Mouse (Mus musculus) megakaryocyte, embryonic 14.5 days (primary cell): ENCODE results near the gene Zfp960. TPM values are rescaled to one million over a fixed set of nuclear protein-coding genes. Genes with fewer than 3 reads are reported as not detected.
A peak's percentile ranks its signal among the peaks of the same experiment; 100 is the strongest.
"Not testable (repeated sequence)": the region's sequence is repeated elsewhere in the genome, so short reads cannot be mapped to it uniquely, and the experiment has no call there.

Experiments
- H3K27me3 ChIP-seq: replicated peaks from 2 replicates; pipeline ENCODE3; 2012; ENCODE audit warnings: inconsistent platforms
- H3K36me3 ChIP-seq: replicated peaks from 2 replicates; pipeline ENCODE3; 2012; ENCODE audit warnings: low read length, inconsistent platforms, mixed read lengths
- H3K4me1 ChIP-seq: 2 replicates; pipeline ENCODE4 v1.6.1; 2012; ENCODE audit warnings: inconsistent platforms
- H3K4me3 ChIP-seq: replicated peaks from 2 replicates; pipeline ENCODE3; 2012; ENCODE audit warnings: moderate library complexity, mild to moderate bottlenecking, inconsistent platforms
- H3K9me3 ChIP-seq: 2 replicates; pipeline ENCODE4 v1.6.1; 2012; ENCODE audit warnings: inconsistent platforms
- polyA plus RNA-seq: library from polyadenylated mRNA; stranded (reverse); fragments of >175 nt; gene quantifications from 2 replicates; pipeline ENCODE4 v1.2.3, GENCODE M21; 2012; ENCODE audit warnings: low replicate concordance; ENCODE audit not compliant: insufficient read depth

The Zfp960 gene
- not detected in 2 replicates for polyA plus RNA-seq

DNA sequence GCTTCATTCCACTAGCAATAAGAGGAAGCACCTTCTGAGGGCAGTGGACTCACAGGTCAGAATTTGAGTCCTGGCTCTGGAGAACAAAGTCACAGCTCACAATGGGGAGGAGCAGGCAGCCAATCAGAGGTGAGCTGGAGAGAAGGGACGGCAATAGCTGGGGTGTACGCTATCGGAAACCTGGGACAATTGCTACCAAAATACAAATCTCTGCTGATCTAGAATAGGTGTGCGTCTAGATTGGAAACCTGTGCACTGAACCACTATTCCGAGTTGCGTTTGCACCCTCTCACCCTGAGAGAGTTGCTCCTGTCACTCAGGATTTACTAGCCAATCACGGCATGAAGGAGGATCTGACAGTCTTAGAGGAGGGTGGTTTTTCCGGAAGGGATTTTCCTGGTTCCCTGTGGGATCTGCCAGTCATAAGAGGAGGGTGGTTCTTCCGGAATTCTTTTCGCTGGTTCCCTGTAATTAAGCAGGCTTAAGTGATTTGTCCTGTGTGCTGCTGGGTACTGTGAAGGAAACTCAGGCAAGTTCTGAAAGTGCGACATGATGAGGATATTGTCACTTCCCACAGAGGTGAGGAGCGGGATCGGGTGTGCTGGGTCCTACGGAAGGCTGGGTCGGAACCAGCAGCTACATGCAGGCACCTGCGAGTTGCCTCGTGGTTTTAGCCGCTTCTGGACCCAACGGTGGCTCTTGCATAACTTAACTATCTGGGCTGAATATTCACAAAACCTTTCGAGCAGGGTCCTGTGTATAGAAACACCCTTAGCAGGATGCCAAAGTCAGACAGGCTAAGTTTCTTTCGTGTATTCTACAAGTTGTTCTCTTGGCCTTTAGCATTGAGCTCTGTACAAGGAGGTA, at the start of gene Zfp960:
Zfp960 (plus strand) TSS at position 486 of the 867 bp plus-strand sequence.
- H3K36me3 ChIP-seq, H3K27me3 ChIP-seq, H3K9me3 ChIP-seq, H3K4me1 ChIP-seq: not testable (repeated sequence)
- peak within 1 kb of the TSS; percentile 83 for H3K4me3 ChIP-seq

DNA sequence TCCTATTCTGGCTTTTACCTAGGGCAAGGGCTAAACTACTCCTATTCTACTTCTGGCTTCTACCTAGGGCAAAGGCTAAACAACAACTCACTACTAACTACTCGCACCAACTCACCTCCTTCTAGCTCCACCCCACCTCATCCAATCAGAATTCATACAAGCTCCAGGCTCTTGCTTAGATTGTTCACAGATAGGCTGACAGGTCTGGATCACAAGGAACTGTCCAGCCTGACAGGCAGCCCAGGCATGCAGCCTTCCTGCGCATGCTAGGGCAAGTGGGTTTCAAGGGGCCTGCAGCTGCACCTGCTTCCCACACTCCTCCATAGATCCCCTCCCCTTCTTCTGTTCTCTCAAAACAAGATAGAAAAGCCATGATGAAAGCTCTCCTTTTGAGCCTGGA, 45.8 kb upstream of the Zfp960 start:
- not testable (repeated sequence) for H3K27me3 ChIP-seq, H3K4me3 ChIP-seq, H3K4me1 ChIP-seq
- Histone ChIP-seq H3K9me3 (peaks cover 29% of the 10 kb centered on the region), H3K36me3 (peaks cover 12% of the 10 kb centered on the region)

GRCm38 (mm10) chr17:17059566-17059965, 4.3 kb upstream of the Zfp960 start:
- not testable (repeated sequence) for H3K9me3 ChIP-seq, H3K27me3 ChIP-seq, H3K4me1 ChIP-seq, H3K36me3 ChIP-seq, H3K4me3 ChIP-seq

- not testable (repeated sequence) for H3K4me3 ChIP-seq
These were observed 57.1 kb downstream of the Zfp960 start, which contains the start of gene Zfp97 for GRCm38 (mm10) chr17:17120830-17121502. Gene Zfp97, plus strand, starts transcription at chr17:17121415.

More at GRCm38 (mm10) chr17:17120830-17121502, 57.1 kb downstream of the Zfp960 start, which contains the start of gene Zfp97:
- not testable (repeated sequence) for H3K36me3 ChIP-seq, H3K27me3 ChIP-seq, H3K4me1 ChIP-seq, H3K9me3 ChIP-seq

Other genes with a start within 250 kb of the Zfp960 start
- not detected in 2 replicates for gene Zfp97, start 57.3 kb downstream of the Zfp960 start, polyA plus RNA-seq